Mouse (Mus musculus) midbrain, embryonic 16.5 days (tissue): ENCODE measurements around the gene Tsacc. TPM values are rescaled to one million over a fixed set of nuclear protein-coding genes. Genes with fewer than 3 reads are reported as not detected.

Experiments
- ATAC-seq: fragments of 200-750 bp; cut with Nextera tagmentation; 2 replicates; pipeline ENCODE4 v1.8.0; 2017; ENCODE audit warnings: moderate TSS enrichment
- H3K27ac ChIP-seq: fragments of 300-500 bp; sonication (generic); 2 replicates; pipeline ENCODE4 v1.5.1; 2014; ENCODE audit warnings: mild to moderate bottlenecking, low read length, mixed read lengths
- H3K27me3 ChIP-seq: fragments of 300-500 bp; sonication (generic); 2 replicates; pipeline ENCODE4 v1.6.1; 2014; ENCODE audit warnings: low read depth, low read length, mixed read lengths; ENCODE audit not compliant: control insufficient read depth, insufficient read depth
- H3K36me3 ChIP-seq: fragments of 300-500 bp; sonication (generic); 2 replicates; pipeline ENCODE4 v1.6.1; 2014; ENCODE audit warnings: mild to moderate bottlenecking, low read length, moderate library complexity, mixed read lengths; ENCODE audit not compliant: control insufficient read depth, insufficient read depth
- H3K4me1 ChIP-seq: fragments of 300-500 bp; sonication (generic); 2 replicates; pipeline ENCODE4 v1.6.1; 2014; ENCODE audit warnings: mild to moderate bottlenecking, low read length, mixed read lengths; ENCODE audit not compliant: control insufficient read depth, insufficient read depth
- H3K4me2 ChIP-seq: fragments of 300-500 bp; sonication (generic); 2 replicates; pipeline ENCODE4 v1.6.1; 2014; ENCODE audit warnings: mild to moderate bottlenecking, low read length, mixed read lengths
- H3K4me3 ChIP-seq: fragments of 300-500 bp; sonication (generic); 2 replicates; pipeline ENCODE4 v1.5.1; 2014; ENCODE audit warnings: low read depth, mild to moderate bottlenecking, low read length, moderate library complexity, mixed read lengths
- H3K9ac ChIP-seq: fragments of 300-500 bp; sonication (generic); 2 replicates; pipeline ENCODE4 v1.6.1; 2014; ENCODE audit warnings: low read depth, low read length, mixed read lengths
- H3K9me3 ChIP-seq: fragments of 300-500 bp; sonication (generic); replicated peaks from 2 replicates; pipeline ENCODE4 v1.6.1; 2014; ENCODE audit warnings: mild to moderate bottlenecking, low read length, mixed read lengths; ENCODE audit not compliant: control insufficient read depth, poor library complexity, severe bottlenecking
- WGBS: fragments of 180-500 bp; shearing (Covaris S2); extraction: QIAGEN DNeasy Blood & Tissue Kit; methylation state at CpG from one replicate; pipeline ENCODE4 v1.1.7; 2014; 5-methylcytosine and 5-hydroxymethylcytosine counted together
- polyA plus RNA-seq: library from polyadenylated mRNA; unstranded; fragments of >200 nt; fragmentation: Nextera tagmentation; extraction: Ambion mirVana; gene quantifications from 2 replicates; pipeline ENCODE4 v1.2.1, GENCODE M21; 2015

Tsacc gene
- 7.3 and 7.5 TPM in 2 replicates for polyA plus RNA-seq

- Histone ChIP-seq H3K9me3 (no peaks in the 10 kb centered on the region), H3K4me2 (peak within 1 kb of the TSS; percentile 68), H3K27me3 (no peaks in the 10 kb centered on the region), H3K4me3 (peak within 1 kb of the TSS; percentile 86), H3K27ac (peak within 1 kb of the TSS; percentile 95), H3K4me1 (peaks cover 15% of the 10 kb centered on the region), H3K9ac (peak within 1 kb of the TSS; percentile 89), H3K36me3 (peaks cover 18% of the 10 kb centered on the region)
- ATAC-seq: peak; percentile 99
- under 1% methylated on average over 44 of the region's 44 CpGs for WGBS
Observed at GRCm38 (mm10) chr3:88296561-88297318, at the start of gene Tsacc, which contains the start of gene Cct3. TSS of gene Tsacc (minus strand) at chr3:88296999. TSS of gene Cct3 (plus strand) at chr3:88297116.

GRCm38 (mm10) chr3:88339006-88339405, 42.2 kb upstream of the Tsacc start:
- Histone ChIP-seq H3K4me3 (no peak overlapping the region), H3K9me3 (no peaks in the 10 kb centered on the region), H3K9ac (no peak overlapping the region), H3K27me3 (no peaks in the 10 kb centered on the region), H3K27ac (no peak overlapping the region), H3K4me2 (no peak overlapping the region), H3K4me1 (peaks cover 19% of the 10 kb centered on the region), H3K36me3 (peaks cover 15% of the 10 kb centered on the region)
- 73% methylated on average over 3 of the region's 3 CpGs for WGBS
- no peak for ATAC-seq

- no peak overlapping the region for H3K4me3 ChIP-seq
- H3K4me2 ChIP-seq: no peak overlapping the region
- no peaks in the 10 kb centered on the region for H3K9me3 ChIP-seq
- H3K27me3 ChIP-seq: no peaks in the 10 kb centered on the region
- WGBS: 95% methylated on average over 7 of the region's 7 CpGs
- ATAC-seq: no peak
- no peak overlapping the region for H3K9ac ChIP-seq
- H3K4me1 ChIP-seq: peaks cover 19% of the 10 kb centered on the region
- peaks cover 9% of the 10 kb centered on the region for H3K36me3 ChIP-seq
- no peak overlapping the region for H3K27ac ChIP-seq
Observed at GRCm38 (mm10) chr3:88338316-88338715, 41.5 kb upstream of the Tsacc start.

GRCm38 (mm10) chr3:88337367-88338020, 40.7 kb upstream of the Tsacc start:
- Histone ChIP-seq H3K4me1 (peaks cover 19% of the 10 kb centered on the region), H3K27ac (no peak overlapping the region), H3K4me3 (no peak overlapping the region; the same call in 1 of the 2 replicates), H3K36me3 (peaks cover 4% of the 10 kb centered on the region), H3K4me2 (peak overlapping the region; percentile 65), H3K9ac (no peak overlapping the region), H3K27me3 (no peaks in the 10 kb centered on the region), H3K9me3 (no peaks in the 10 kb centered on the region)
- ATAC-seq: no peak
- 88% methylated on average over 11 of the region's 11 CpGs for WGBS

- ATAC-seq: peak; percentile 97
- peak within 1 kb of the TSS; percentile 70 for H3K4me3 ChIP-seq
- peaks cover 19% of the 10 kb centered on the region for H3K4me1 ChIP-seq
- WGBS: 2% methylated on average over 44 of the region's 66 CpGs
- H3K36me3 ChIP-seq: no peaks in the 10 kb centered on the region
- peak within 1 kb of the TSS; percentile 86 for H3K4me2 ChIP-seq
- H3K27ac ChIP-seq: peak within 1 kb of the TSS; percentile 95
- no peaks in the 10 kb centered on the region for H3K9me3 ChIP-seq
- H3K9ac ChIP-seq: peak within 1 kb of the TSS; percentile 82
- H3K27me3 ChIP-seq: no peaks in the 10 kb centered on the region
Observed at GRCm38 (mm10) chr3:88336058-88337013, 39.5 kb upstream of the Tsacc start, which contains the start of the genes Tmem79 and Smg5. TSS of gene Tmem79 (minus strand) at chr3:88336148. TSS of gene Smg5 (plus strand) at chr3:88336260.

GRCm38 (mm10) chr3:88335436-88336053, 38.7 kb upstream of the Tsacc start:
- peak overlapping the region; percentile 86 for H3K4me2 ChIP-seq
- WGBS: 1% methylated on average over 27 of the region's 27 CpGs

GRCm38 (mm10) chr3:88334902-88335435, 38.2 kb upstream of the Tsacc start:
- 44% methylated on average over 3 of the region's 3 CpGs for WGBS
- Histone ChIP-seq H3K27ac (no peak overlapping the region; the same call in 1 of the 2 replicates), H3K4me1 (peaks cover 19% of the 10 kb centered on the region), H3K4me2 (peak overlapping the region; percentile 86), H3K9me3 (no peaks in the 10 kb centered on the region), H3K36me3 (no peaks in the 10 kb centered on the region), H3K9ac (peak overlapping the region; percentile 82), H3K27me3 (no peaks in the 10 kb centered on the region), H3K4me3 (peak overlapping the region; percentile 70)
- ATAC-seq: no peak

More at GRCm38 (mm10) chr3:88335436-88336053, 38.7 kb upstream of the Tsacc start:
- H3K9ac ChIP-seq: peak overlapping the region; percentile 82
- H3K27me3 ChIP-seq: no peaks in the 10 kb centered on the region
- ATAC-seq: peak; percentile 79
- H3K4me3 ChIP-seq: peak overlapping the region; percentile 70
- H3K27ac ChIP-seq: peak overlapping the region; percentile 95
- peaks cover 19% of the 10 kb centered on the region for H3K4me1 ChIP-seq
- H3K9me3 ChIP-seq: no peaks in the 10 kb centered on the region
- no peaks in the 10 kb centered on the region for H3K36me3 ChIP-seq
